Mouse (Mus musculus) thymus, postnatal 4 days (tissue): ENCODE results near the gene Hmgb1.

Experiments
- DNase-seq: peaks from one replicate; pipeline ENCODE4 v3.0.0; 2021

Hmgb1 gene

DNA sequence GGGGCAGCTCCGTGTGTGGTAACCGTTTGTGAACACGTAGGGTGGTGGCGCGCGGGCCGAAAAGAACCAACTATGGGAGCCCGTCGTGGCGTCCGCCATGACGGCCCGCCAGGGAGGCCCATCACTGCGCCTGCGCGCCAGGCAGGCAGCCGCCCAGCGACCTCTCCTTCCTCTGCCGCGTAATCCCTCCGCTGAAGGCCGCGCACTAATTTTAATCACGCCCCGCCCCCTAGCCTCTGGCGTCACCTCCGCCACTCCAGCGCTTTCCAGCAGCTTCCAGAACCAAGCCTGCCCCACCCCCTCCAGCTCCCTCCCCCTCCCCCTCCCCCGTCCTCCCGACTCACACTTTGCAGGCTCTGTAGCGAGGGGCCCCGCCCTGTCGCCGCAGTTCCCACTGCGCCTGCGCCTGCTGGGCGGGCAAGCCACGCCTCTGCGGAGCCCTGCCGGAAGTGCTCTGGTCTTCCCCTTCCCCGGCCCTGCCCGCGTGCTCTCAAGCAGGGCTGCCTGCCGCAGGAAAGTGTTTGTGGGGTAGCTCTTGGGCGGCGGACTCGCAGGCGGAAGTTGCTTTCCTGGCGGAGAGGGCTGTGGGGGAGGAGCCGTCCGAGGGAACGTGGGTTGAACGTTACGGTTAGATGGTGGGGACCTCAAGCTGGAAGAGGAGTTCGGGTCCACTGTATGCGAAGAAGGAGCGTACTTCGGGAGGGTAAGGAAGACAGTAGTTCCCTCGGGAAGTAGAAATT, at the start of gene Hmgb1, which contains the start of gene Uspl1:
Gene Hmgb1, minus strand, starts transcription at position 386 of the 740 bp plus-strand sequence.
Gene Uspl1, plus strand, starts transcription at position 247 of the 740 bp plus-strand sequence.
- peak; percentile 99 for DNase-seq

- no peak for DNase-seq
These were observed 45.5 kb upstream of the Hmgb1 start for GRCm38 (mm10) chr5:149229619-149230339.

DNA sequence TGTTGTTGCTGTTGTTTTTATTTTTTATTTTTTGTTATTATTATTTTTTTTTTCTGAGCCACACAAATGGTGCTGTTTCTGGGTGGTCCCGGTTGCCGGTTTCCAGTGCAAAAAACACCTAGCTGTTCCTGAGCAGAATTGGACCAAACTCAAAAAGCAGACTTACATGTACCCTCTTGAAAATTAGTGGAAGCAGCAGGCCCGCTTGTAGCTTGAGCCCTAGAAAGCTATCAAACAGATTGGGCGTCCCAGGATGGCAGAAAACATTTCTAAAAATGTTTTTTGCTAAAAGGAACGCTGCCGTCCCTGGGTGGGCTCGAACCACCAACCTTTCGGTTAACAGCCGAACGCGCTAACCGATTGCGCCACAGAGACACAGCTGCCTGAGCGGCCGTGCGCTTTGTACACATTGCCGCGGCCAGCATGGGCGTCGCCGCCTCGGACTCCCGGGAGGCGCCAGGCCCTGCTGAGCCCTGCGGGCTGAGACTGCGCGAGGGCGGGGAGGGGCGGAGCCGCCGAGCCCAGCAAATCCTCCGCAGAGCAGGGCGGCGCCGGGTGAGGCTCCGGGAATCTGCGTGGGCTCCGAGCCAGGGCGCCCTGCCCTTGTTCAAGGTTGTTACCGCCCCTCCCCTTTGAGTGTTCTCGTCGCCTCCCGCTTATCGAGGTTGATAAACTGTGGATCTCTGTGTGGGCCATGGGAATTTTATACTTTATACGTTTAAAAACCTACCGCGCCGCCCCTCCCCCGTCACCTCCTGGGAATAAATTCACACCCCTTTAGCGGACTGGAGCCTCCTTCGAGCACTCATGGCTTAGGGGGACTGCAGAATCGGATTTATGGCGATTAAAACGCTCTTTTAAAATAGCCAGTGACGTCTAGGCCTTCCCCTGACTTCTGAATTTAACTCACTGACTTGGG, 44.7 kb upstream of the Hmgb1 start:
- peak; percentile 93 for DNase-seq

GRCm38 (mm10) chr5:149224666-149225065, 40.4 kb upstream of the Hmgb1 start:
- no peak for DNase-seq

- DNase-seq: no peak
These were observed 37.1 kb upstream of the Hmgb1 start for GRCm38 (mm10) chr5:149221355-149221754.

DNA sequence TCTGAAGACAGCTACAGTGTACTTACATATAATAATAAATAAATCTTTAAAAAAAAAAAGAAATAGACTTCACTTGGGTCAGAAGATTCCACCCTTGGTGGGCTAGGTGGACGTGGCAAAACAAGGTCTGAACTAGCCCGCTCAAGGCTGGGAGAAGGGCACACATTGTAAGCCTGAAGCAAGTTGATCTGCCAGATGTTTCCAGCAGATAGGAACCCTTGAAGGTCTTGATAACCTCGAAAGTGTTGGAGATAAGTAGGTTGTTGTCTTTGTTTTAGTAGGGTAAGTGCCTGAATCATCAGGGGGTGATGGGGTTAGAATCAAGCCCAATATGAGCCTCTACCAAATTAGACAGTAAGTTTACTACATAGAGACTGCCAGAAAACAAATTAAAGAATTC, 35.2 kb upstream of the Hmgb1 start:
- DNase-seq: no peak

GRCm38 (mm10) chr5:149217524-149218357, 33.5 kb upstream of the Hmgb1 start:
- DNase-seq: no peak

- no peak for DNase-seq
These were observed 31.3 kb upstream of the Hmgb1 start for GRCm38 (mm10) chr5:149215540-149215939.

DNA sequence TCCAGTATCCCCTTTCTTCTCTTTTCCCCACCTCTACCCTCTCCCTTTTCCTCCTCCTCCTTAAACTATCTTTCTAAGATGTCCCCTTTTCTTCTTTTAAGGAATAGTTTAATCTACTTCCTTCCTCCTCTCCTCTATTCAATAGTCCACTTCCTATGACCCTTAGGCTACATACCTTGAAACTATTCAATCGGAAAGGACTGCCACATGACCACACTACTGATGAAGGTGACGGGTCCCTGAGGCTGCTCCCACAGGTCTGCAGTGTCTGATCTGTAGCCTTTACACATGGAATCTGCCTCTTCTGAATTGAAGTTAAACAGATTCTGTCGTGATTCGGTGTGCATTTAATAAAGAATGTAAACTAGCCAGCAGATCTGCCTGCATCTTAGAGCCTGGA, 28.5 kb upstream of the Hmgb1 start:
- no peak for DNase-seq

DNA sequence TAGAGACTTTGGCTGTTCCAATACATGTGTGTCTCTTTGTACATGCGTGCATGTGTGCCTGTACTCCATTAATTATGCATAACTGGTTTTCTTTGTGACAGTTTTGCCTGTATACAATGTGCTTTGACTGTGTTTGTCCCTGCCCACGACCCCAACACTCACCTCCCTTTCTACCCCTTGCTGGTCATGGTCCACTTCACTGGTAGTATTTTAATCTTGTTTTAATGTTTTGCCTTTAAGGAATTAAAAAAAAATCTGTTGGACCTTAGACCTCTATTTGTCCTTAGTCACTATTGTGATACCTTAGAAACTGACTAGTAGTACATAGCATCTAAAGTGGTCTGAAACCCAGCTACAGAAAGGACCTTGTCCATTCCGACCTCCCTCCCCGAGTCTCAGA, 26.8 kb upstream of the Hmgb1 start:
- DNase-seq: no peak

- no peak for DNase-seq
These were observed 25.0 kb upstream of the Hmgb1 start for GRCm38 (mm10) chr5:149209328-149209727.

DNA sequence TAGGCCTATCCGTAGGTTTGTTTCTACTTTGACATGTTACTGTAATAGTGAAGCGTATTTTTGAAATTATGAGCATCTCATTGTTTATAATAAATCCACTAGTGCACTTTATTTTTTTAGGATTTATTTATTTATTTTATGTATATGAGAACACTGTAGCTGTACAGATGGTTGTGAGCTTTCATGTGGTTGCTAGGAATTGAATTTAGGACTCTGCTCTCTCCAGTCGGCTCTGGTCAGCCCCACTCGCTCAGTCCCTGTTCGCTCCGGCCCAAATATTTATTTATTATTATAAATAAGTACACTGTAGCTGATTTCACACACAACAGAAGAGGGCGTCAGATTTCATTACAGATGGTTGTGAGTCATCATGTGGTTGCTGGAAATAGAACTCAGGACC, 24.5 kb upstream of the Hmgb1 start:
- DNase-seq: no peak

DNA sequence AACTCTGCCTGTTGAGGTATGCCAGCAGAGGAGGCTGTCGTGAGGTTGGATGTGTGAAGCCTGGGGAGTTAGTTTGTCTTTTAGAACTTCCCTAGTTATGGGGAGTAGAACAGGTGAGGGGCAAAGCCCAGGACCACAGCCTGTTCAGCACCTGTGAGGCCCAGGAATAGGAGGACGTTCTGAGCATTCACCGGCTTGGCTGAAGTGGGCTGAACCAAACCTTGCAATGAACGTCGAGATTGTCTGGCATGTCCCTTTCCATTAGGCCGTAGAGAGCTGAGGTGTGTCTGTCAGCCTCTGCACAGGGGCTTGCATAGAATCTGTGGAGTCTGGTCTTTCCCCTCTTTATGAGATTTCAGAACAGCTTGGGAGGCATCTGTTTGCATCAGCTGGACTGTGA, 23.4 kb upstream of the Hmgb1 start:
- no peak for DNase-seq

- no peak for DNase-seq
These were observed 22.0 kb upstream of the Hmgb1 start for GRCm38 (mm10) chr5:149206286-149206685.

GRCm38 (mm10) chr5:149205265-149205664, 21.0 kb upstream of the Hmgb1 start:
- DNase-seq: no peak

GRCm38 (mm10) chr5:149204822-149205221, 20.5 kb upstream of the Hmgb1 start:
- DNase-seq: no peak

GRCm38 (mm10) chr5:149203796-149204375, 19.6 kb upstream of the Hmgb1 start:
- no peak for DNase-seq

DNA sequence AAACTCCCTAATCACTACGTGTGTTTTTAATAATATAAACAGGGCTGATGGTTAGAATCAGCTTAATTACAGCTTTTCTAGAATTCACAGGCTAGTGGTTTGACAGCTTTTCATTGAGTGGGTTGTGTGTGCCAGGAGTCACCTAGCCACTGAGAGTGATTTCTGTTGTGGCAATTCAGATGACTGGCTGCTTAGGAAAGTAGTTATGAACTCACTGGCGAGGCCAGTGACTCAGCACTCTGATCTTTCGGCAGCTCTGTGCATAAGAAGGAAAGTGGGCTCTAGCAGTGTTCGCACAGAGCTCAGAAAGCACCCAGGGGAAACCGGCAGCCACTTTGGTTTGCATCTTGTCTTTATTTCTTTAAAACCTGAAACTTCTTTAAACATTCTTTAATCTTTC, 18.7 kb upstream of the Hmgb1 start:
- no peak for DNase-seq

DNA sequence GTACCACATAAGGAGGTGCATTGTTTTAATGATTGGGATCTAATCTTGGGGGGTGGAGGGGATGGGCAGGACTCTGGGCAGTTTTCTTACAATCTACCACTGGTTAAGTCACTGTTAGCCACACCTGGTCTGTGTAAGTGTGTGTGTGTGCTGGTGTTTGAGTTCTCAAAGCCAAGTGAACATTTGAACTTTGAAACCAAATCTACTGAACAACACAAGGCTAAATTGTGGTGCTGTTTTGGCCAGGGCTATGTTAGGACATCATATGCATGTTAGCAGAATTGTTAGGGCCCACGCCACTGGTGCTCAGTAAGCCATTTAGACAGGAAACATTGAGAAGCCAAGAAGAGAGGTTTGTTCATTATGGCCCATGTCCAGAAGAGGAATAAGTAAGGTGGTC, 14.5 kb upstream of the Hmgb1 start:
- DNase-seq: no peak

GRCm38 (mm10) chr5:149196611-149197010, 12.3 kb upstream of the Hmgb1 start:
- no peak for DNase-seq

GRCm38 (mm10) chr5:149190160-149190559, 5.9 kb upstream of the Hmgb1 start:
- DNase-seq: no peak

GRCm38 (mm10) chr5:149185806-149186205, 1.5 kb upstream of the Hmgb1 start:
- DNase-seq: no peak
